Mouse (Mus musculus) C2C12 (cell line): ENCODE data around the gene Wdr86. TPM values are rescaled to one million over a fixed set of nuclear protein-coding genes. Genes with fewer than 3 reads are reported as not detected.

Experiments
- H3K27me3 ChIP-seq: one replicate; pipeline ENCODE4 v1.6.1; 2011; ENCODE audit not compliant: control insufficient read depth, insufficient read depth, insufficient read length
- H3K36me3 ChIP-seq: one replicate; pipeline ENCODE4 v1.6.1; 2011; ENCODE audit not compliant: control insufficient read depth, insufficient read depth
- H3K4me3 ChIP-seq: one replicate; pipeline ENCODE4 v1.5.1; 2011; ENCODE audit warnings: mild to moderate bottlenecking, control low read depth; ENCODE audit not compliant: poor library complexity, insufficient read depth, severe bottlenecking
- H3K79me2 ChIP-seq: one replicate; pipeline ENCODE4 v1.6.1; 2011; ENCODE audit not compliant: control insufficient read depth, insufficient read depth
- H3K79me3 ChIP-seq: one replicate; pipeline ENCODE4 v1.6.1; 2011; ENCODE audit warnings: low read depth, control low read depth
- H3ac ChIP-seq: one replicate; pipeline ENCODE3; 2011; ENCODE audit warnings: low read depth; ENCODE audit not compliant: control insufficient read depth, insufficient read length
- CEBPB ChIP-seq: IDR thresholded peaks from one replicate; pipeline ENCODE4 v1.6.1; 2011; ENCODE audit warnings: low read depth, mild to moderate bottlenecking, control low read depth, moderate library complexity
- CTCF ChIP-seq: IDR thresholded peaks from one replicate; pipeline ENCODE4 v1.5.1; 2011; ENCODE audit not compliant: control insufficient read depth, insufficient read depth, insufficient read length
- FOSL1 ChIP-seq: IDR thresholded peaks from one replicate; pipeline ENCODE4 v1.8.0; 2011; ENCODE audit warnings: mild to moderate bottlenecking, low read length; ENCODE audit not compliant: poor library complexity, insufficient read depth, severe bottlenecking
- MAX ChIP-seq: IDR thresholded peaks from one replicate; pipeline ENCODE4 v1.6.1; 2011; ENCODE audit warnings: mild to moderate bottlenecking, control low read depth
- MYOD1 ChIP-seq: IDR thresholded peaks from one replicate; pipeline ENCODE4 v1.6.1; 2011; ENCODE audit warnings: low read depth; ENCODE audit not compliant: control insufficient read depth, insufficient read length
- MYOG ChIP-seq: IDR thresholded peaks from one replicate; pipeline ENCODE4 v1.6.1; 2011; ENCODE audit not compliant: control insufficient read depth, insufficient read length; ENCODE audit errors: extremely low read depth
- USF1 ChIP-seq: IDR thresholded peaks from one replicate; pipeline ENCODE4 v1.6.1; 2011; ENCODE audit warnings: low read depth, mild to moderate bottlenecking, control low read depth, moderate library complexity
- polyA plus RNA-seq: library from polyadenylated mRNA; unstranded; fragments of >200 nt; fragmentation: generic; extraction: Trizol; gene quantifications from one replicate; pipeline ENCODE4 v1.2.1, GENCODE M21; 2012; ENCODE audit warnings: missing spikeins

Gene Wdr86
- polyA plus RNA-seq, 1 experiment, result not detected

DNA sequence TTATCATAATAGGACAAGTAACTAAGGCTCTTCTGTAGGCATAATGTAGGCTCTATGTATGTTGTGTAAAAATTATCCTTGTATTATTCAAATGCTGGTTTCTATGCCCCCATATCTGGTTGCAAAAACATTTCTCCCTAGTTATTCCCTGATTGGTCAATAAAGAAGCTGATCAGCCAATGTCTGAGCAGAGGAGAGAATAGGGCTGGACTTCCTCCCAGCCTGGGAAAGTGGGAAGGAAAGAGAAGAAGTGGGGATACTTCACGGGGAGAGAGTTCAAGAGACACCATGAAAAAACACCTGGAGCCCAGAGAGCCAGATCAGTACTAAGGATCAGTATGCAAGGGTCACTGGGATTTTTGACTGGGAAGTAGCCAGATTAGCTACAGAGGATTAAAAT, 49.1 kb downstream of the Wdr86 start:
- Histone ChIP-seq H3K4me3 (no peak overlapping the region), H3K79me2 (peaks cover 5% of the 10 kb centered on the region), H3ac (no peak overlapping the region), H3K36me3 (no peaks in the 10 kb centered on the region), H3K27me3 (no peaks in the 10 kb centered on the region), H3K79me3 (no peaks in the 10 kb centered on the region)
- TF ChIP-seq MYOD1 (no peak), USF1 (no peak), MAX (no peak), MYOG (no peak), FOSL1 (no peak), CTCF (no peak), CEBPB (no peak)

DNA sequence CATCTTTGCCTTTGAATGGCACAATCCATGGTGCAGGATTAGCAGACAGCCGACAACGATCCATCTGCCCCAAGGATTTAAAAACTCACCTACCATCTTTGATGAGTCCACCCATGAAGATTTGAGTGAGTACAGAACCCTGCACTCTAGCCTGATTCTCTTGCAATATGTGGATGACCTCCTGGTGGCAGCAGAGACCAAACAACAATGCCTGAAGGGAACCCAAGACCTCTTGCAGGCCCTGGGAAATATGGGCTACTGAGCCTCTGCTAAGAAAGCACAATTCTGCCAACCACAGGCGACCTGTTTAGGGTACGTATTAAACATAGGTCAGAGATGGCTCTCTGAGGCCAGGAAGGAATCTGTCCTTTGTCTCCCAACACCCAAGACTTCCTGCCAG, 56.3 kb downstream of the Wdr86 start:
- no peak overlapping the region for H3K4me3 ChIP-seq
- H3K36me3 ChIP-seq, result no peaks in the 10 kb centered on the region
- no peak overlapping the region for H3ac ChIP-seq
- H3K79me3 ChIP-seq, result no peaks in the 10 kb centered on the region
- H3K79me2 ChIP-seq, result no peaks in the 10 kb centered on the region
- TF ChIP-seq CTCF (peak; percentile 47), FOSL1 (no peak)
- no peaks in the 10 kb centered on the region for H3K27me3 ChIP-seq

Other genes with a start within 250 kb of the Wdr86 start
- gene Gbx1, start 203.5 kb downstream of the Wdr86 start, polyA plus RNA-seq, result 0.42 TPM
- not detected for gene Asb10, start 189.7 kb downstream of the Wdr86 start, polyA plus RNA-seq
- gene 4931409K22Rik, start 173.9 kb downstream of the Wdr86 start, polyA plus RNA-seq, result not detected
- 143 TPM for gene Abcf2, start 153.3 kb downstream of the Wdr86 start, polyA plus RNA-seq
- 37.7 TPM for gene Chpf2, start 144.0 kb downstream of the Wdr86 start, polyA plus RNA-seq
- 87.6 TPM for gene Smarcd3, start 106.3 kb downstream of the Wdr86 start, polyA plus RNA-seq
- gene Nub1, start 45.2 kb downstream of the Wdr86 start, polyA plus RNA-seq, result 18.6 TPM
- not detected for gene Crygn, start 27.3 kb upstream of the Wdr86 start, polyA plus RNA-seq
- gene Rheb, start 111.9 kb upstream of the Wdr86 start, polyA plus RNA-seq, result 47.8 TPM